Mouse (Mus musculus): ENCODE measurements at regions not wholly inside any gene's neighbourhood (a gene's known extent, or its start where the extent isn't known, plus 50 kb on each side); places are given as distances from the start of the nearest gene placed in this dataset.

- TF ChIP-seq POLR2A (IDR thresholded peaks at IDR 0.05; ENCODE audit: insufficient read depth, low read length) (no peak), EP300 (IDR thresholded peaks at IDR 0.05; ENCODE audit: insufficient read depth, low read depth, low read length) (no peak), CTCF (IDR thresholded peaks at IDR 0.05; ENCODE audit: low read depth, low read length) (no peak)
Measured at GRCm38 (mm10) chr7:70813101-70813500, 446.6 kb upstream of the Nr2f2 start.

All from ES-Bruce4 (cell line).